Mouse (Mus musculus) olfactory bulb, adult 2 months (tissue): ENCODE data around the gene March2.

Experiments used
- CTCF ChIP-seq: fragments of 200-500 bp; IDR thresholded peaks from 2 replicates; pipeline ENCODE4 v1.5.1; 2012; ENCODE audit warnings: low read depth, mild to moderate bottlenecking, low read length, moderate library complexity; ENCODE audit not compliant: insufficient read depth
- POLR2A ChIP-seq: fragments of 200-500 bp; IDR thresholded peaks from 2 replicates; pipeline ENCODE4 v1.6.1; 2012; ENCODE audit warnings: mild to moderate bottlenecking, low read depth, low read length, moderate library complexity; ENCODE audit not compliant: insufficient read depth

DNA sequence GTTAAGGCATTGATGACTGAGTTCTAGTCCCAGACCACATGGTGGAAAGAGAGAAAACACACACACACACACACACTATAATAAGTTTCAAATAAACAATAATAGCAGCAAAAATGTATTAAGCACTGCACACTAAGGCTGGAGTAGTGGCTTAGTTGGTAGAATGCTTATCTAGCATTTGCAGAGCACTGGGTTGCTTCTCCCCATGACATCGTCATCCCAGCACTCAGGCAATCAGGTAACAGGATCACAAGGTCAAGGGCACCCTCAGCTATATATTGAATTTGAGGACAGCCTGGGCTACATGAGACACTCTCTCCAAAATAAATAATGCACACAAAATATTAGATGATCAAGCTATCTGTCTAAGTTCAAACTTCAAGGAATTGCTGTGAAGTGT is 3.7 kb downstream of the March2 start:
- TF ChIP-seq POLR2A: no peak
- no peak for TF ChIP-seq CTCF
